Mouse (Mus musculus) kidney, adult 2 months (tissue): ENCODE measurements around the gene Fasl. TPM values are rescaled to one million over a fixed set of nuclear protein-coding genes. Genes with fewer than 3 reads are reported as not detected.

Experiments used
- DNase-seq: peaks from one replicate; pipeline ENCODE4 v3.0.0; 2021
- H3K27ac ChIP-seq: fragments of 200-500 bp; 2 replicates; pipeline ENCODE4 v1.5.1; 2012; ENCODE audit warnings: low read depth, low read length, control low read depth, inconsistent platforms; ENCODE audit not compliant: insufficient read depth
- H3K27me3 ChIP-seq: fragments of 200-500 bp; replicated peaks from 2 replicates; pipeline ENCODE4 v1.6.1; 2012; ENCODE audit warnings: mild to moderate bottlenecking, moderate library complexity, low read length, inconsistent platforms; ENCODE audit not compliant: control insufficient read depth, insufficient read depth
- H3K36me3 ChIP-seq: fragments of 200-500 bp; 2 replicates; pipeline ENCODE4 v1.6.1; 2012; ENCODE audit warnings: mild to moderate bottlenecking, moderate library complexity, low read length, inconsistent platforms; ENCODE audit not compliant: control insufficient read depth, insufficient read depth
- H3K4me1 ChIP-seq: fragments of 200-500 bp; 2 replicates; pipeline ENCODE4 v1.6.1; 2011; ENCODE audit warnings: low read length; ENCODE audit not compliant: control insufficient read depth, insufficient read depth
- H3K4me3 ChIP-seq: fragments of 200-500 bp; 2 replicates; pipeline ENCODE4 v1.5.1; 2011; ENCODE audit warnings: mild to moderate bottlenecking, low read depth, low read length, control low read depth; ENCODE audit not compliant: insufficient read depth
- CTCF ChIP-seq: fragments of 200-500 bp; conservative IDR thresholded peaks from 2 replicates; pipeline ENCODE4 v1.5.1; 2011; ENCODE audit warnings: low read depth, mild to moderate bottlenecking, control low read depth, low read length, moderate library complexity, mixed read lengths; ENCODE audit not compliant: insufficient read depth, insufficient read length
- POLR2A ChIP-seq: fragments of 200-500 bp; IDR thresholded peaks from one replicate; pipeline ENCODE4 v1.6.1; 2011; ENCODE audit warnings: low read depth, low read length, control low read depth
- WGBS: fragments of 180-500 bp; shearing (Covaris S2); methylation state at CpG from one replicate; pipeline ENCODE4 v1.1.7; 2018; 5-methylcytosine and 5-hydroxymethylcytosine counted together
- polyA plus RNA-seq: library from polyadenylated mRNA; depleted of rRNA; stranded (reverse); fragments of >200 nt; gene quantifications from 2 replicates; pipeline ENCODE4 v1.2.3, GENCODE M21; 2012

Fasl gene
- polyA plus RNA-seq, 1 experiment = 0.16 TPM

DNA sequence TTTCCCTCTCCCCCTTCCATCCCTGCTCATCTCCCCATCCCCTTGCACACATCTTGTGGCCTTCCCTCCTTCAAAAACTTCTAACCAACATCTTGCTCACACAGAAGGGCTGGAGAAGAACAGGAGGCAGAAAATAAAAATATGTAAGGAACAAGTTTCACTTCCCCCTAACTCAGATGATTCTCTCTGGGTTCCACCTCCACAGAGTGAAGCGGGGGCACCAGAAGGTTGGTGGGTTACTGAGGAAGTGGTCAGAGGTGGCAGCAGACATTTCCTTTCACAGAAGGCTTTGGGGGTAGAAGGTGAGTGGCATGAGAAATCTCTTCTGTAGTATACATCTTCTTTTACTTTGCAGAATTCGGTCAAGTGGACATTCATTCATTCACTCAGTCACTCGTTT is 10.6 kb upstream of the Fasl start:
- Histone ChIP-seq H3K4me3 (no peak overlapping the region), H3K27me3 (no peaks in the 10 kb centered on the region), H3K27ac (no peak overlapping the region), H3K36me3 (no peaks in the 10 kb centered on the region), H3K4me1 (no peaks in the 10 kb centered on the region)
- no peak for DNase-seq
- 89% methylated on average over 3 of the region's 3 CpGs for WGBS
- no peak for TF ChIP-seq POLR2A
- no peak for TF ChIP-seq CTCF

DNA sequence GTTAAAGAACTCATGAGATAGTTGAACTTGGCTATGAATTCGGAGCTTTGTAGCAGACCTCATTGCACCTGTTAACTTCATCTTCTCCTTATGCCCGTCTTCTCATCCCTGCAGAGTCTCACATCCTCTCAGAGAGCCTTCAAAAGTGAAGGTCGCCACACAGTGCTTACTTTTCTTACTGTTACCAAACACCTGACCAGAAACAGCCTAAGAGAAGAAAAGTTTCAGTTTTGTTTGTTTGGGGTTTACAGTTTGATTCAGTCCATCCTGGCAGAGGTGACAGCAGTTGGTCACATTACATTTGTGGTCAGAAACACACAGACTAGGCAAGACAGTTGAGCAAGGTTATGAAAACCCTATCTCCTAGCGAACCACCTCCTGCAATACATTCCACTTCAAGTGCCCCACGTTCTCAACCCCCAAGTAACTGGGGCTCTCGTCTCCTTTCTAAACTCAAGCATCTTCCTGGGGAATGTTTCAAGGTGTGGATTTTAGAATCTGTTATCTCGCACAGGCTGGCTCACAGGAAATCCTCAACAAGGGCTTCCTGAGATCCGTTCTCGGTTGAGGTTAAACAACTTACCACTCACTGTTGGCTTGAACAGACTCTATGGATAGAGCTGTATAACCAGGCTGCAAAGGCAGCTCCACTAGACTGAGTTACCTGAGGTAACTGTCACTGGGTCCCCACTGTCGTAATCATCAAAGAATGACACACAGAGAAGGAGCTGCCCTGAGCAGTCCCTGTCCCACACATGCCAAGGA is 6.3 kb upstream of the Fasl start:
- WGBS = 83% methylated on average over 10 of the region's 10 CpGs
- no peak for TF ChIP-seq POLR2A
- TF ChIP-seq CTCF = no peak
- H3K4me1 ChIP-seq = no peaks in the 10 kb centered on the region
- no peak for DNase-seq
- no peaks in the 10 kb centered on the region for H3K27me3 ChIP-seq
- H3K36me3 ChIP-seq = no peaks in the 10 kb centered on the region
- H3K27ac ChIP-seq = no peak overlapping the region
- H3K4me3 ChIP-seq = no peak overlapping the region

GRCm38 (mm10) chr1:161793321-161793720 is 5.0 kb upstream of the Fasl start:
- no peaks in the 10 kb centered on the region for H3K36me3 ChIP-seq
- no peaks in the 10 kb centered on the region for H3K4me1 ChIP-seq
- WGBS = 63% methylated on average over 3 of the region's 3 CpGs
- TF ChIP-seq CTCF = no peak
- TF ChIP-seq POLR2A = no peak
- no peak overlapping the region for H3K4me3 ChIP-seq
- DNase-seq = no peak
- H3K27me3 ChIP-seq = no peaks in the 10 kb centered on the region
- H3K27ac ChIP-seq = no peak overlapping the region

DNA sequence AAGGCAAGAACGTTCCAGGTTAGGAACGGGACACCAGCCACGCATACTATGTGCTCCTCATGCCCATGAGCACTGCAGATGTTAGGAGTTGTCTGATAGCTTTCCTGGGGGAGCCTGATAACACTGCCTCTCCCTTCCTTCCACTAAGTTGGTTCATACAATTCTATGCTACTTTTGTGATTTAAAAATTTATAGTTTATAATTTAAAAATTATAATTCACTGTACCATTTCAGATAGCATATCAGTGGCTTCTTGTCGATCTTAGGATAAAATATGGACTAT is 4.3 kb upstream of the Fasl start:
- no peak for DNase-seq
- 90% methylated on average over 4 of the region's 4 CpGs for WGBS
- Histone ChIP-seq H3K36me3 (no peaks in the 10 kb centered on the region), H3K4me3 (no peak overlapping the region), H3K4me1 (no peaks in the 10 kb centered on the region), H3K27ac (no peak overlapping the region), H3K27me3 (no peaks in the 10 kb centered on the region)
- TF ChIP-seq CTCF (no peak), POLR2A (no peak)

GRCm38 (mm10) chr1:161791854-161792686 is 3.8 kb upstream of the Fasl start:
- Histone ChIP-seq H3K27me3 (no peaks in the 10 kb centered on the region), H3K27ac (no peak overlapping the region), H3K4me1 (no peaks in the 10 kb centered on the region), H3K36me3 (no peaks in the 10 kb centered on the region), H3K4me3 (no peak overlapping the region)
- TF ChIP-seq CTCF (no peak), POLR2A (no peak)
- 88% methylated on average over 8 of the region's 8 CpGs for WGBS
- DNase-seq = no peak

- WGBS = 79% methylated on average over 2 of the region's 2 CpGs
- H3K36me3 ChIP-seq = no peaks in the 10 kb centered on the region
- no peak overlapping the region for H3K4me3 ChIP-seq
- TF ChIP-seq CTCF (no peak), POLR2A (no peak)
- DNase-seq = no peak
- no peaks in the 10 kb centered on the region for H3K27me3 ChIP-seq
- no peak overlapping the region for H3K27ac ChIP-seq
- H3K4me1 ChIP-seq = no peaks in the 10 kb centered on the region
Observed at GRCm38 (mm10) chr1:161782725-161783124, 5.6 kb downstream of the Fasl start.

- Histone ChIP-seq H3K4me1 (no peaks in the 10 kb centered on the region), H3K36me3 (no peaks in the 10 kb centered on the region), H3K27me3 (no peaks in the 10 kb centered on the region), H3K4me3 (no peak overlapping the region), H3K27ac (no peak overlapping the region)
- DNase-seq = no peak
- WGBS = 88% methylated on average over 5 of the region's 5 CpGs
- no peak for TF ChIP-seq CTCF
- no peak for TF ChIP-seq POLR2A
Observed at GRCm38 (mm10) chr1:161781594-161781993, 6.7 kb downstream of the Fasl start.
